Mouse (Mus musculus): Measurements from ENCODE around the gene Usf2.
A peak's percentile ranks its signal among the peaks of the same experiment; 100 is the strongest.
"Not testable (repeated sequence)": the region's sequence is repeated elsewhere in the genome, so short reads cannot be mapped to it uniquely, and the experiment has no call there.

The Usf2 gene

GRCm38 (mm10) chr7:30958109-30958865 is 1.7 kb upstream of the Usf2 start:
- DNase-seq (ENCODE audit: low spot score in 2 of 2), result peak in 1 of 2 experiments; percentile 60

- peak; percentile 88 to 92 for DNase-seq (ENCODE audit: low spot score in 2 of 2)
Observed at GRCm38 (mm10) chr7:30957367-30957783, 772 bp upstream of the Usf2 start.

GRCm38 (mm10) chr7:30956357-30956751 is 249 bp downstream of the Usf2 start:
- peak in 1 of 2 experiments; percentile 56 for DNase-seq (ENCODE audit: low spot score in 2 of 2)

GRCm38 (mm10) chr7:30955584-30956356 is 833 bp downstream of the Usf2 start:
- DNase-seq (ENCODE audit: low spot score in 2 of 2), result peak; percentile 84 to 87

- peak in 1 of 2 experiments; percentile 25 for DNase-seq (ENCODE audit: low spot score in 2 of 2)
Observed at GRCm38 (mm10) chr7:30954971-30955520, 1.6 kb downstream of the Usf2 start.

GRCm38 (mm10) chr7:30954036-30954435 is 2.6 kb downstream of the Usf2 start:
- peak in 1 of 2 experiments; percentile 23 for DNase-seq (ENCODE audit: low spot score in 2 of 2)

- DNase-seq (ENCODE audit: low spot score in 2 of 2), result peak in 1 of 2 experiments; percentile 43
Observed at GRCm38 (mm10) chr7:30953459-30953858, 3.1 kb downstream of the Usf2 start.

- peak in 1 of 2 experiments; percentile 17 for DNase-seq (ENCODE audit: low spot score in 2 of 2)
Observed at GRCm38 (mm10) chr7:30952441-30953265, 4.0 kb downstream of the Usf2 start.

- peak in 1 of 2 experiments; percentile 1 for DNase-seq (ENCODE audit: low spot score in 2 of 2)
Observed at GRCm38 (mm10) chr7:30949902-30950301, 6.7 kb downstream of the Usf2 start.

- DNase-seq (ENCODE audit: low spot score in 2 of 2), result no peak
Observed at GRCm38 (mm10) chr7:30945876-30946275, 10.7 kb downstream of the Usf2 start.

GRCm38 (mm10) chr7:30945466-30945865 is 11.1 kb downstream of the Usf2 start:
- peak in 1 of 2 experiments; percentile 28 for DNase-seq (ENCODE audit: low spot score in 2 of 2)

GRCm38 (mm10) chr7:30944706-30945105 is 11.9 kb downstream of the Usf2 start:
- DNase-seq (ENCODE audit: low spot score in 2 of 2), result not testable (repeated sequence)

GRCm38 (mm10) chr7:30943909-30944635 is 12.5 kb downstream of the Usf2 start, which contains the start of gene Hamp:
TSS of gene Hamp (minus strand) at chr7:30944032.
- no peak for DNase-seq (ENCODE audit: low spot score in 2 of 2)

GRCm38 (mm10) chr7:30942365-30942764 is 14.2 kb downstream of the Usf2 start:
- DNase-seq (ENCODE audit: low spot score in 2 of 2), result not testable (repeated sequence)

GRCm38 (mm10) chr7:30940070-30940469 is 16.5 kb downstream of the Usf2 start:
- DNase-seq (ENCODE audit: low spot score in 2 of 2), result not testable (repeated sequence)

- DNase-seq (ENCODE audit: low spot score in 2 of 2), result not testable (repeated sequence)
Observed at GRCm38 (mm10) chr7:30935422-30936099, 21.0 kb downstream of the Usf2 start.

GRCm38 (mm10) chr7:30924581-30924980 is 32.0 kb downstream of the Usf2 start, which contains the start of gene Hamp2:
TSS of gene Hamp2 (minus strand) at chr7:30924681.
- not testable (repeated sequence) for DNase-seq (ENCODE audit: low spot score in 2 of 2)

- no peak for DNase-seq (ENCODE audit: low spot score in 2 of 2)
Observed at GRCm38 (mm10) chr7:30924071-30924470, 32.5 kb downstream of the Usf2 start.

GRCm38 (mm10) chr7:30922490-30922889 is 34.1 kb downstream of the Usf2 start:
- DNase-seq (ENCODE audit: low spot score in 2 of 2), result not testable (repeated sequence)

GRCm38 (mm10) chr7:30920217-30920616 is 36.4 kb downstream of the Usf2 start:
- no peak for DNase-seq (ENCODE audit: low spot score in 2 of 2)
